In the genomic region with DNA sequence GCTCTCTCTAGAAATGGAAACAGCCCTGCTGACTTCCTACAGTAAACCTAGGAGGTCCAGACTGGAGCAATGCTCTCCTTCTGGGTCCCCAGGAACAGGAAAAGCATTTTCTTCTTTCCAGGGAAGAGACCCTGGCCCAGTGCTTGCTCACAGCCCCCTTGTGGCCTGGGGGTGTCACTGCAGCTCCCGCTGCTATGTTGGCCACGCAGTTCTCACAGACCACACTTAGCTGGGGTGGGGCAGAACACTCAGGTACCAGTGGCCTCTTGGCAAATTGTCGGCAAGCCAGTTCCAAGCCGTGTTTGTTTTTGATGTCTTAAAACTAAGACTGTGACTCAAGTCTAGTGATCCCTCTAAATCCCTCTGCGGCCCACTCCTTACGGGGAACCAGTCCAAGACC, we compare ENCODE assay signal across 8 mouse cellular contexts. TPM values are rescaled to one million over a fixed set of nuclear protein-coding genes. Genes with fewer than 3 reads are reported as not detected.
DNase-seq lines count a peak whose midpoint lies in the region; ATAC-seq and TF ChIP-seq lines count a peak whose summit lies in the region.

No protein-coding gene starts in this region.

- no peaks in the 10 kb centered on the region for H3K36me3 ChIP-seq in ES-Bruce4 (ENCODE audit: control insufficient read depth, insufficient read depth, low read length, poor library complexity, severe bottlenecking)
- no peaks in the 10 kb centered on the region for H3K36me3 ChIP-seq in forebrain, embryonic 14.5 days (ENCODE audit: control insufficient read depth, insufficient read depth, low read length)
- H3K36me3 ChIP-seq in lung, embryonic 14.5 days (ENCODE audit: insufficient read depth) = no peaks in the 10 kb centered on the region

- no peak overlapping the region for H3K4me3 ChIP-seq in ES-Bruce4 (ENCODE audit: low read depth, low read length)
- peak overlapping the region; percentile 61; the same call in 1 of the 2 replicates for H3K4me3 ChIP-seq in forebrain, embryonic 14.5 days (ENCODE audit: low read depth, low read length)
- H3K4me3 ChIP-seq in lung, embryonic 14.5 days (ENCODE audit: low read depth, low read length) = peak overlapping the region; percentile 59; the same call in 1 of the 2 replicates

- intact Hi-C loops in heart, postnatal 14 days (cut with DNase I) = loop anchor here (2.0 to 5.0 kb wide), 3 partner anchors 40 to 123 kb away; no protein-coding TSS in a partner anchor

- peak; percentile 86 for TF ChIP-seq CTCF in ES-Bruce4 (IDR thresholded peaks at IDR 0.05; ENCODE audit: low read depth, low read length)
- TF ChIP-seq CTCF in lung, embryonic 14.5 days (IDR thresholded peaks at IDR 0.05; ENCODE audit: low read depth) = peak; percentile 98

- no peaks in the 10 kb centered on the region for H3K9me3 ChIP-seq in ES-Bruce4 (replicated peaks; ENCODE audit: control insufficient read depth, insufficient read depth, low read length, poor library complexity, severe bottlenecking)
- H3K9me3 ChIP-seq in forebrain, embryonic 14.5 days (replicated peaks; ENCODE audit: control insufficient read depth, low read length) = no peaks in the 10 kb centered on the region
- no peaks in the 10 kb centered on the region for H3K9me3 ChIP-seq in lung, embryonic 14.5 days (ENCODE audit: low read depth, low read length)

- H3K4me2 ChIP-seq in forebrain, embryonic 14.5 days (ENCODE audit: low read length) = peak overlapping the region; percentile 100
- H3K4me2 ChIP-seq in lung, embryonic 14.5 days = peak overlapping the region; percentile 96

- TF ChIP-seq EP300 in ES-Bruce4 (IDR thresholded peaks at IDR 0.05; ENCODE audit: insufficient read depth, low read depth, low read length) = no peak

- H3K9ac ChIP-seq in ES-Bruce4 (ENCODE audit: low read depth, poor library complexity, severe bottlenecking) = no peak overlapping the region
- H3K9ac ChIP-seq in forebrain, embryonic 14.5 days (ENCODE audit: low read length) = no peak overlapping the region
- H3K9ac ChIP-seq in lung, embryonic 14.5 days = no peak overlapping the region; the same call in 1 of the 2 replicates

- no peak overlapping the region for H3K27ac ChIP-seq in ES-Bruce4 (ENCODE audit: insufficient read depth, low read length)
- H3K27ac ChIP-seq in forebrain, embryonic 14.5 days (ENCODE audit: low read depth, low read length) = no peak overlapping the region
- no peak overlapping the region for H3K27ac ChIP-seq in lung, embryonic 14.5 days (ENCODE audit: low read depth)

- ATAC-seq in forebrain, embryonic 14.5 days = no peak
- ATAC-seq in lung, embryonic 14.5 days (ENCODE audit: insufficient read depth) = no peak
- peak; percentile 53 for ATAC-seq in neutrophil, adult 5-6 weeks (ENCODE audit: extremely low read depth, insufficient number of reproducible peaks, low FRiP score, poor library complexity, severe bottlenecking)

- no peak for TF ChIP-seq POLR2A in ES-Bruce4 (IDR thresholded peaks at IDR 0.05; ENCODE audit: insufficient read depth, low read length)

- 38% methylated on average over 6 of the region's 6 CpGs for WGBS in forebrain, embryonic 14.5 days
- WGBS in lung, embryonic 14.5 days = 33% methylated on average over 6 of the region's 6 CpGs

- H3K4me1 ChIP-seq in ES-Bruce4 (ENCODE audit: control insufficient read depth, insufficient read depth, low read length) = no peaks in the 10 kb centered on the region
- peaks cover 11% of the 10 kb centered on the region for H3K4me1 ChIP-seq in forebrain, embryonic 14.5 days (ENCODE audit: control insufficient read depth, insufficient read depth, low read length)
- H3K4me1 ChIP-seq in lung, embryonic 14.5 days (ENCODE audit: insufficient read depth) = no peaks in the 10 kb centered on the region

- H3K27me3 ChIP-seq in ES-Bruce4 (ENCODE audit: control insufficient read depth, insufficient read depth, low read length, poor library complexity, severe bottlenecking) = peaks cover 7% of the 10 kb centered on the region
- 0 out of 2 replicates have a peak, but pooled peaks cover 3% of the 10 kb centered on the region for H3K27me3 ChIP-seq in forebrain, embryonic 14.5 days (replicated peaks; ENCODE audit: control insufficient read depth, insufficient read depth, low read length)
- peaks cover 25% of the 10 kb centered on the region for H3K27me3 ChIP-seq in lung, embryonic 14.5 days (ENCODE audit: insufficient read depth, low read length)

- DNase-seq in cerebellum, adult 11-12 months = peak; percentile 83
- DNase-seq in forebrain, embryonic 14.5 days (ENCODE audit: low spot score) = peak; percentile 78
- DNase-seq in heart, postnatal 14 days = peak; percentile 83 to 88
- DNase-seq in layer of hippocampus, adult 11-12 months (ENCODE audit: low spot score) = peak; percentile 77
- DNase-seq in lung, embryonic 14.5 days = peak; percentile 85
- DNase-seq in thymus, postnatal 0 days (ENCODE audit: low spot score) = peak; percentile 72

RNA-seq across cellular contexts. Expression of gene Man1c1, which starts 2.2 kb away (rescaled TPM):
- 7.1 and 9.0 TPM in 2 replicates for polyA plus RNA-seq in ES-Bruce4 (2011; ENCODE audit: insufficient read depth, insufficient read length, low read depth, missing spikeins)
- polyA plus RNA-seq in forebrain, embryonic 14.5 days (2014; fragmentation: Nextera tagmentation; extraction: Ambion mirVana) = 1.5 and 1.9 TPM in 2 replicates
- 10 to 100 TPM; 25.1 to 25.8 TPM for total RNA-seq in heart, postnatal 14 days (2021)
- polyA plus RNA-seq in lung, embryonic 14.5 days (2014; fragmentation: Nextera tagmentation; extraction: Ambion mirVana) = 3.3 and 4.3 TPM in 2 replicates
- total RNA-seq in neutrophil, adult 5-6 weeks (2017) = 2.0 and 2.2 TPM in 2 replicates
- polyA plus RNA-seq in thymus, postnatal 0 days (2015; fragmentation: Nextera tagmentation; extraction: Ambion mirVana) = 0.91 and 1.2 TPM in 2 replicates
